Comparison of ENCODE assay signal across 11 mouse cellular contexts in the genomic region with DNA sequence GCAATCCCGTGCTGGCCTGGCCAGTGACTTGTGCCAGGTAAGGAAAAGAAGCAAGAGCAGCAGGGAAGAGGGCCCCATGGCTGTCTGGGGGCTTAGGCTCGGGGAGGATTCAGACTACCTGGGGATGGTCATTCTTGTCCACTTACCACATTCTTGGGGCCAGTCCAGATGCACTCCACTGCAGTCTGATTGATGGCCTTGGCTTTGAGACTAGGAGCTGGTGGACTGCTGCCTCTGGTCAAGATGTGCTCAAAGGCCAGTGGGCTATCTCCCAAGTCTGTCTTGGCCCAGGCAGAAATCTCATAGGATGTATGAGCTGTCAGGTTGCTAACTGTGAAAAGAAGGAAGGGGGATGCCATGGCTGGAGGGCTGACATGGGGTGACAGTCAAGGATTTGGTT.
"Had no signal": no experiment of that assay in that cellular context is flagged by ENCODE, and none has a peak within 500 bp of the region (broad histone marks: within the 10 kb centered on the region; RNA-seq: fewer than 3 reads in every experiment).

No protein-coding gene starts in this region.

- H3K27me3 ChIP-seq: liver, embryonic 15.5 days; neural tube, embryonic 13.5 days had no signal

- H3K27ac ChIP-seq: limb, embryonic 10.5 days; liver, embryonic 15.5 days; midbrain, embryonic 10.5 days; neural tube, embryonic 13.5 days had no signal

- DNase-seq: lung, embryonic 14.5 days; lung, postnatal 10 days; lung, postnatal 4 days; thymus, postnatal 36 days had no signal

- H3K4me2 ChIP-seq: liver, embryonic 11.5 days; liver, embryonic 15.5 days; lung, embryonic 14.5 days; neural tube, embryonic 13.5 days had no signal

- H3K9ac ChIP-seq: liver, embryonic 15.5 days; lung, embryonic 14.5 days; neural tube, embryonic 13.5 days had no signal

- ATAC-seq: intestine, embryonic 16.5 days; midbrain, embryonic 16.5 days had no signal

- H3K9me3 ChIP-seq: limb, embryonic 10.5 days; liver, embryonic 15.5 days; midbrain, embryonic 10.5 days; neural tube, embryonic 13.5 days had no signal

- H3K4me3 ChIP-seq: limb, embryonic 10.5 days; liver, embryonic 15.5 days; midbrain, embryonic 10.5 days; neural tube, embryonic 13.5 days had no signal

- H3K4me1 ChIP-seq: liver, embryonic 15.5 days had no signal

- H3K36me3 ChIP-seq: liver, embryonic 15.5 days had no signal
